Mouse (Mus musculus) layer of hippocampus, adult 9-11 months (tissue): ENCODE results near the gene Lpar1.
A peak's percentile ranks its signal among the peaks of the same experiment; 100 is the strongest.

Experiments
- DNase-seq: peaks from one replicate; pipeline ENCODE4 v3.0.0; 2022

Lpar1 gene

DNA sequence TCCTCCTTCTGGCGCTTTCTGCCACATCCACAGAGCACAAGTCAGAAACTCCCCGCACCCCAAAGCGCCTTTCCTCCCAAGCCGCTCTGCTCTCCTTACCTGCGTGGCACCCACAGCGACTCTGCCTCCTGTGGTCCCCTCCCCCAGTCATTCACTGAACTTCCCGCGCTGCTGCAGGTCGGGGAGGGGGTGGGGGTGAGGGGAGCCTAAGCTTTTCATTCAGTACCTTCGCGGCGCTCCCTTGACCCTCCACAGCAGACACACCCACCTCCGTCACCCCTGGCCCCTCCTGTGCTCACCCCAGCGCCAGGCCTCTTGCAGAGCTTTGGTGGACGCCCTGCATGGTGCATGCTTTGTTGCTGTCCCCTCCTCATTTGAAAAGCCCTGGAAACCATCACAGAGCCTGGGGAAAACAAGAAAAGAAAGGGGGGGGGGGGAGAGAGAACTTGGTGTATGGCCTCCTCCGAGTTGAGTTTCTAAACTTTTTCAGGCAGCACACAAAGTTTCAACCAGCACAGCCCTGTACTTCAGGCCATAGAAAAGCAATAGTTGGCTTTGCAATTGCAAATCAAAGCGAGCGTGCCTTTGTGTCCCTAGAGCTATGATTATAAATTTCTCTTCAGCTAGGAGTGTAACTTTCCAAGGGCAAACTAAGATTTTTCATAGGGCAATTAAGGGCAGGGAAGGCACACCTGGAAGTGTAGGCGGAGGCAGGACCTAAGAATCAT lies at the start of gene Lpar1:
Lpar1 (minus strand) TSS at position 268 of the 728 bp plus-strand sequence.
- no peak for DNase-seq

DNA sequence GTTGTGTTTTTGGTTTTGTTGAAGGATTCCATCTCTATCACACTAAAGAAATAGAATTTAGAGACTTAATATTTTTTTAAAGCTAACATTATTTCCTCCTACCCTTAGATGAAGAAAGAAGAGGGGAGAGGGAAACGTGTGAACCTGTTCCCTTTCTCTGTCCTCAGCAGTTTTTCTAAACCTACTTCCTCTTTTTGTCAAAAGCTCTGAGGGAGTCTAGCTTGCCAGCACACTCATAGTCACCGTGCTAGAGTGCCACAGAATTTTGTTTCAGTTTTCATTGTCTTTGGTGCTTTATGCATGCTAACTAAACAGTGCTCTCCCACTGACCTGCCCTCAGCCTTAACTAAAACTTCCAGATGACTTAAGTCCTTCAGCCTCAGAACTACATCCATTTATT lies 32.2 kb upstream of the Lpar1 start:
- no peak for DNase-seq

DNA sequence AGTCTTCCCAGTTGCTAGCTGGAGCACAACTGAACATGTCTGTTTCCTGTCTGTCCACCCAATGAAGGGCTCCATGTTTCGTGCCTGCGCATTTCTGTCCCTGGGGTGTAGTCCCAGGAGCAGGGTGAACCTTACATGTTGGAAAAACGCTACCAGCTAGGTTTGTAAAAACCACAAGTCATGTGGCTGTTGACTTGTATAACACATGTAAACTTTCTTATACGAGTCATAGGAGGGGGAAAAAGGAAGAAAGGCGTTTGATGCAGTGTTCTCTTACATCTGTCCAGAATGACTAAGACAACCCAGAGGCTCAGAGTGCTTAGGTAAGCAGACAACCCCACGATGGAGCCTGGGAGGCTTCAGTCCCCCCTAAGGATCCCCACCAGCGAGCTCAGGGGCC lies 27.5 kb upstream of the Lpar1 start:
- no peak for DNase-seq

DNA sequence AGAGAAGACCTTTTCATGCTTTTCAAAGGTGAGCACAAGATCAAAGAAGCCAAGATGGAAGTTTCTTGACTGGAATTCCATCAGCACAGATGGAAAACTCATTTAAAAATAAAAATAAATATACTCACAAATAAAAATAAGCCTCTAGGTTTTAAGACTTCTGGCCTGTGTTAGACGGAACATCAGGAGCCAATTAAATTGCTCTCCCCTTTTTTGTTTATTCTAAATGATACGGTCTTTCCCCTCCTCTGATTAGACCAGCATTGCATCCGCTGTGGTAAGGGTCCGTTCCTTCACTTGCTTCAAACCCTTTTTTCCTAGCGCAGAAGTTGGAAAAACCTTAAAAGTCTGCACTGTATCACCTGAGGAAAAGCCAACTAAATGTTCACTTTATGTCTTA lies 26.8 kb upstream of the Lpar1 start:
- no peak for DNase-seq

DNA sequence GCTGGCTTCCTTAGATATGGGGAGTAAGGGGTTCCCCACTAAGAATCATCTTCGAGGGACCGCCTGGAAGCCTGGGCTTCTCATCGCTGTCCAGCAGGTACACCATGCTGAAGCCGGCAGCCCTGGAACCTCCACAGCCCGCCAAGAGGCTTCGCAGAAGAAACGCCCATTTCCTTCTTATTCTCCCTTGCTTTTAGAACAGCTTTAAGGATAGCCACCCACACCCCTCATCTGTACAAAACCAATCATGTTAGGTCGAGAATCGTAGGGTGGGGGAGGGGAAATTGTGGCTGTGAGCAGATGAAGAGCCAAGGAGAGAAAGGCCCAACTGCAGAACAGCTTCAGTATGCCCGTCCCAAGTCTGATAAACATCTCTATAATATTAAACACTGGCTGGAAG lies 26.4 kb upstream of the Lpar1 start:
- no peak for DNase-seq

DNA sequence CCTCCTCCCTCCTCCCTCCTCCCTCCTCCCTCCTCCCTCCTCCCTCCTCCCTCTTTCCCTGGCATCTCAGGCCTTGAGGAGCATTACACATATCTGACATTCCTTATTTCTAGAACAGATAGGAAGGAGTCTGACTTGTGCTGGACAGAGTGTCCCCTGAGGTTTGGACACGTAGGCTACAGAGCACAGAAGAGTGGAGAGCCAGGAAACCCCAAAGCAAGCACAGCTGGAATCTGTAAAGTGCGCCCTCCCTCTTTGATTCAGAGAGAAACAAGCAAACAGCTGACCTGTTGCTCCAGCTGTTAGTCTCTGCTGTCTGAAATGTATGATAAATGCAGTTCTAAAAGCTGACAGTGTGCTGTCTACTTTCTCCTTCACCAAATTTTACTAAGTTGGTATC lies 24.8 kb upstream of the Lpar1 start:
- DNase-seq: no peak

DNA sequence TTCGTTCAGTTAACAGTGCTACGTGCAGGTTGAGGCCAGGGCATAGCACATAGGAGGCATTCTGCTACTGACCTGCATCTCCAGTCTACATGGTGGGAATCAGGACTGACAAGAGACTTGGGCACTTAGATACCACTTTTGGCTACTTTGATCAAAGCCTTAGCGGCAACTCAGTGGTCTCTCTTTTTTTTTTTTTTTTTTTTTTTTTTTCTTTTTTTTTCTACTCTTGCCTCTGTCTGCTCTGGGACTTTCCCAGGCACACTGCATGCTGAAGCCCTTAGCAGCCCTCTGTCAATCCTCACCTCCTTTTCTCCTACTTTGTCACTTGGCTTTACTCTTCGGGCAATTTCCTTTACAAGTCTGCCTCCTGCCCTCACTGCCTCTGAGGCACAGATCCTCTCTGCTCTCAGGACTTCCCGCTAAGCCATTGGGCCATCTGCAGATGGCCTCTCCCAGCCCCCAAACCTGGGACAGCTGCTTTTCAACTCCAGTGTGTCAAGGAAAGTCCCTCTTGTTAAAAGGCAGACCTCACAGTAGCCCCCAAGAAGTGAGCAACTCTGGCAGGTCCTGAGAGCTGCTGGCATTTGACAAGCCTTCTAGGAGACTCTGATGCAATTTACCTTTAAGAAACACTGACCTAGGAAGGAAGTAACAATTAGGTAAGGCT lies 23.8 kb upstream of the Lpar1 start:
- no peak for DNase-seq

DNA sequence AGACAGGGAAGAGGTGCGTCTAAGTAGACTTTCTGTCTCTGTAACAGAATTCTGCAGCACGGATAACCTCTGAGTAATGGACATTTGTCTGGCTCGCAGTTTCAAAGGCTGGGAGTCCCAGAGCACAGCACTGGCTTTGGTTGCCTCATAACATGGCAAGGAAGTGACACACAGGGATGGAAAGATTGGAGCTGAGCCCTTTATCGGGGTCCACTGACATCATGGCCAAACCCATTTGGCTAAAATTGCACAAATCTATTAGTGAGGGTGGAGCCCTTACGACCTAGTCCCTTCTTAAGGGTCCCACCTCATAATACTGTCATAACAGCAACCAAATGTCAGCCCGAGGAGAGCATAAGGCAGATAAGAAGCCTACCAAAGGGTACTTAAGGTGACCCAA lies 22.1 kb upstream of the Lpar1 start:
- DNase-seq: no peak

DNA sequence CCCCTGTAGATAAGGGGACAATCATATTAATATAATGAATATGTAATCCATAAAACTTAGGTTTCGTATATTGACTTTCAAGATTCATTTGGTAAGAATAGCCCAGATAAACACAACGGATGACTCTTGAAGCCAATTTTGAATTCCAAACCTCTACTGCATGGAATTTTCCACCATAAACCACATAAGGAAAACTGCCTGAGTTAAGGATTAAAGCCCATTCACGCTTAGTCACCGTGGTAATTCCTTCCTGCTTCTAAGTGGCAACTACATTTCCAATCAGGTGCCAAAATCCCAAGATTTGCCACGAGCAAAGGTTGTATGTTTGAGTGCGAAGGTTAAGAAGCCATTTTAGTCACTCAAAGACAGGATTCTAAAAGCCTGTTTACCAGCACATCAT lies 20.3 kb upstream of the Lpar1 start:
- DNase-seq: no peak

DNA sequence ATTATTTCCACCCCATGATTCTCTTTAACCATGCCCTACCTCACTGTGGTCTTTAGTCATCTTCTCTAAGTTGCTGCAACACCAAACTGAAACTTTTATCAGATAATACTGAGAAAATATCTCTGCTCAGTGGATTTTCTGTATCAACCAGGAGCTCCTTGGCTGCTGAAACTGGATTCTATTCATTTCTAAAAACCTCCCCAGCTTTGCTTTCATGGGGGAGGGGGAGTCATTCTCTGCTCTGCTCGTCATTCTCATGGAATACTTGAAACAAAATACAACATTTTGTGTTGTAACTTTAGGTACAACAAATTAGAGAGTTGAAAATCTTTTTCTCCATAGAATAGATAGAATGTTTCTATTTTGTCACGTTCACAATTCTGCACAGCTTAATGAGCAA lies 18.7 kb upstream of the Lpar1 start:
- DNase-seq: no peak

DNA sequence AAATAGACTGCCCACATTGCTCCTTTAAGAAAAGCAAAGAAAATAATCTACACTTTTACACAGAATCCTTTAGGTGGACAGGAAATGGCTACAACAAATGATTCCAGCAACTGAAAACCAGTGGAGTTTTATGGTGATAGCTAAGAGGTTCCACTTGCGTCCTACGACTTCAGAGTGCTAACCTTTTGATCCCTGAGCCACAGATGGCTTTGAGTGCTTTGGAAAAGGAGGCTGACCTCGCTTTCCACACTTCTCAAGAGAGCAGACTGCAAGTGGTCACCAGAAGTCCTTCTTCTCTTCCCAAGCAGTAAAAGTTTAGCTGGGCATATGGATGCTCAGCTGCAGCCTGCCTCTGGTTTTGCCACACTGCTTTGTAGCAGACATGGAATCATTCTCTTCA lies 18.0 kb upstream of the Lpar1 start:
- no peak for DNase-seq

DNA sequence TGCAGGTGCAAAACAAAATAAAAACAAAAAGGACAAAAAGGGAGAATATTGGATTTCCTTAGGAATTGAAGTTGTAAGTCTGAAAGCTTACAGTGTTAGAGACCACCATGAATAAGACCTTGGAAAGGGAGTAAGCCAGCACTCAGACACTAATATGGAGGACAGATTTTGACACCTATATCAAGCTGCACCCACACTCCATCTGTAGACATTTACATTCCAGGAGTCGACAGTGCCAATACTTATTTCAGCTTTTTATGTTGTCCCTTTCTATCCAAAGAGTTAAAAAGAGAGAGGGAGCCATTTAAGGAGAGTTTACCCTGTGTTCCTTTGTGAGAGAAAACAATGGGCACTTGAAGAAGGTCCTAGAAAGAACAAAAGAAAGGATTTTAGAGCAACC lies 17.5 kb upstream of the Lpar1 start:
- no peak for DNase-seq

DNA sequence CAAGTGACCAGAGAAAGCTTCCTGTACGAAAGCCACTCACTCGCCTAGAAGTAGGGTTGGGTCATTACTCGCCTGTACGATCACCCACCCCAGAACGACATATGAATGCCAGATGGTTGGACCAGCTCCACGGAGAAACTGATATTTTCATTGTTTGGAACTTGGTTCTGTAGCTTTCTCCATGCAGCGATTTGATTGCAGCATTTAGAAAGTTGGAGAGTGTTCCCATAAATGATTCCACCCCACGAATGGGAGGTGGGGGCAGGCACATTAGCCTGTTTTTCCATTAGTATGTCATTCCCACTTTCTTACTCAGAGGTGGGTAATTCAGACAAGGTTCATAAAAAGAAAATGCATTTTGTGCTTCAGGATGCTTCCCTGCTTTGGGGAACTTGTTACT lies 14.8 kb upstream of the Lpar1 start:
- DNase-seq: peak; percentile 13

DNA sequence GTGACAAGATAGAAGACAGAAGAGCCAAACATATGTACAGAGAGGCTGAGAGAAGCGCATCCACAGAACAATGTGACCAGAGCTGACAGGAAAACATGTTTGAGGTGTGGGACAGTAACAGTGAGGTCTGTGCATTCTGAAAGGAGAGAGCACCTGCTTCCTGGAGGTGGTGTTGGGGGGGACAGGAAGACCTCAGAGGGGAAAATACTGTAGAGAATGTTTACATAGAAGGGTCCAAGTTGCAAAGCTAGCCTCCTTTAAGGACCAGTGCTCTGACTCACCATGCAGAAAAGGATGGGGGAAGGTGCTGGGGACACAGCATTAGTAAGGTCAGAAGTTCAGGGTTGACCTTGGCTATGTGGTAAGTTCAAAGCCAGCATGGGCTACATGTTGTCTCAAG lies 9.1 kb upstream of the Lpar1 start:
- DNase-seq: no peak

DNA sequence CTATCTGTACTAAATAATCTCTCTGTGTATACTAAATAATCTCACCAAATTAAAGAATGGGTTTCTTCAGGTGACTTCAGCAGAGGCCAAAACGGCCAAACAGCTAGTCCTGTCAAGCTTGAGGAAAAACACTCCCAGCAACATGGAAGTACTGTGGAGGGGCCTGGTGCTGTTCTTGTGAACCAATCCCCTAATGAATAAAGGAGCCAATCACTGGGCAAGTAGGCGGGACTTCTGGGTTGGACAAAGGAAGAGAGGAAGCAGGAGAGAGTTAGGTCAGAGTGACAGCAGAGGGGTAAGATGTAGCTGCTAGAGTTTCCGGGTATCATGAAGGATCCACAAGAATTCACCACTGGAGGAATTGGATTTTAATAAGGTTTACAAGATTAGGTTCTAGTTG lies 3.3 kb upstream of the Lpar1 start:
- DNase-seq: no peak

DNA sequence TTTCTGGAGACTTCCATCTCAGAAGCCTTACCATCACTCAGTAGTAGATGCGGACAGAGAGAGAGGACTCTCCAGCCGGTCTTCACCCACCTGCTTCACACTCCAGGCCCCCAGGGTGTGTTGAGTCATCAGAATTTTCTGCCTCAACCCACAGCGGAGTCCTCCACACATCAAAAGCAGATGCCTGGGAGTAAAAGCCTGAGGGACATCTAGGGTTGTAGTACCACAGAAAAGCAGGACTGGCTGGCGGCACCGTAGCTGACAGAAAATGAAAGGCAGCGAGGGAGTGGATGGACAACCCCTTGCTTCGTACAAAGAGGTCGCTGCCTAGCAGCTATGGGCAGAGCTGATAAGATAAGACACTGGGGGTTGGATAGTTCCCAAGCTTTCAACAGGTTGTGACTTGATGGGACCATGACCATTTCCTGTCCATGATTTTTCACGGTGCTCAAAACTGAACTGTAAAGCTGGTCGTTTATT lies 701 bp upstream of the Lpar1 start:
- no peak for DNase-seq

DNA sequence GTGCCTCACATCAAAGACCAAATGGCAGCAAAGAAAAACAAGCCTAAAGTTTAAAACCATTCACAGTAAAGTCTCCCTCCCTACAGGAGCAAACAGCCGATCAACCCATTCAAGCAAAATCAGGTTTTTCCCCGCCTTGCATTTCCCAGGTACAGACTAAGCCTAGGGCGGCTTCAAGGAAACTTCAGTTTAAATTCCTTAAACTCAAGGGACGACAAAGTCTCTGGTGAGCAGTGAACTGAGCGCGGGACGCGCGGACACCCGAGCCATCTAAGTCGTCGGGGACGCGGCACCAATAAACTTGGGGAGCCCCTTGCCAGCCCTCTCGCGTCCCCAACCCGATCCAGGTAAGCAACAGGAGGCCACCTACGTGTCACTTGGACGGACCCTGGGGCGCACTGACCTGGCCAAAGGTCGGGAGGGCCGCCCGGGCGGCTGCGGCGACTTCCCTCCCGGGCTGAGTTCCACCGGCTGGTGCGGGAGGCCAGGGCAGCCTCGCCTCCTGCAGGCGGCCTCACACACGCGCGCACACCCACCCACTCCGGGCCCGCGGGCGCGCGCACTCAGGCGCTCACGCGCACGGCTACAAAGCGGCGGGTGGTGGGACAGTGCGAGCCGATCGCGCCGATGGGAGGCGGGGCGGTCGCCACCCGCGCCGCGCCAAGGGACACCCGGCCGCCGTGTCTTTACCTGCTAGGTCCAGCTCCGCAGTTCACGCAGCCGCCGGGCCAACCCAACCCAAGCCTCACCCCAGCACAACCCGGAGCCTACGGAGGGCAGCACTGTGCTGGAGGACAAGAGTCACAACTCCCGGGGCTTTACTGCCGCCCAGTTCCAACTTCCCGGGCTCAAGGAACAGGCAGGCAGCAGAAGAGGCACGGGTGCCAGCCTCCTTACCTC lies 717 bp downstream of the Lpar1 start:
- DNase-seq: peak; percentile 47

DNA sequence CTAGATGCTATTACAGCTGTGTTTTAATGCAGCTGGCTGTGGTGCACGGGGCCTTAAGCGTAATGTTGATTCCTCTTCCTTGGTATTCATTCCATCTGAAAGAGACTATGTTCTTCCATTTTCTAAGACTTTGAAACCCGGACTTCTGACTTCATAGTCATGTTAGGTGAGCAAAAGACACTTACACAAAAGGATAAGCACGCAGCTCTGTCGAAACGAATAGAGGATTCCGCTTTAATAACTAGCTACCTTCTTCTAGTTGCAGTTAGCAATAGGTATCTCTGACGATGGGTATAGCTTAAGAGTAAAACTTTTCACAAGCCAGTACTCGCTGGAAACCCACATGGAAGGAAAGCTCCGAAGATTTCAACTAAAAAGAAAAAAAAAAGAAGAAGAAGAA lies 1.5 kb downstream of the Lpar1 start:
- no peak for DNase-seq

DNA sequence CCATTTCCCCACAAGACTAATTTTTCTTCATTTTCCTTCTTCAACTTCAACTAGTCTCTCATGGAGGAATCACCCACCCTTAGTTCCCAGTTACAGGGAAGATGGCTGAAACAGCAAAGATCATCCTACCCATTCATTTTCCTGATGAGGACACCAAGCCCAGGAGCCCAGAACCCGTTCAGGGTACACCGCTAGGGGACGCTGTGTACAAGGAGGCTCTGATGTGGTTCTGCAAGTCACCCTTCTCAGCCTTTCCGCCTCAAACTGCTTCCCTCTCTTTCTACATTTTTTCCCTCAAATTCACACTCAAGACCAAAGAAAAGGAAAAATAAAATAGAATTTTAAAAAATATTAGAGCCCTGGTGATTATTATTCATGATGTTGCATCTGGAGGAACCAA lies 1.9 kb downstream of the Lpar1 start:
- peak; percentile 29 for DNase-seq

DNA sequence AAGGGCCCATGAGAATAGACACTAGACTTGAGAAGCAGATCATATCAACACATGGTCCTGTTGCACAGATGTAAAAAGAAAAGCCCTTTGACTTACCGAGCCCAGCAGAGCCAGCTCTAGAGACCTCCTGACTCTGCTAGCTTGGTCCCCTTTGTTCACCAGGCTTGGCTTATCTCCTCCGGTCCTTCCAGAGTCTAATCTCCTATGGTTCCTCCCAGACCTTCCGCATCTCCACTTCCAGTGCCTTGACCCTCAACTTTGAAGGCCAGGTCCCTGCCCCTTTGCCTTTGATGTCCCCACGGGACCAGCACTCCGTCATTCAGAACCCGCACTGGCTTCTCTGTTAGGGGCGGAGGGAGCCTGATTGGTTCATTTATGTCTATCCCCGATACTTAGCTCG lies 6.0 kb downstream of the Lpar1 start:
- no peak for DNase-seq

DNA sequence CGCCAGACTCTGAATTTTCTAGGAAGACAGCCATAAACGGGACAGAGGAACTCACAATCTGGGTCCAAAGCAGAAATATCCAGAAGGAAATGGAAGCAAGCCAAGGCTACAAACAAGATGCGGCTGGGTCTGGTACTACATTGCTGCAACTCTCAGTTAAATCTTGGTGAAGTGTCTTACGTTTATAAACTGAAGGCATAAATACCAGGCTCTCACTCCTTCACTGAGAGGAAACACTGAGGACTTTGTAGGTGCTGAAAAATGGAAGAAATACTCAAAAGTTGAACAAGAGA lies 6.5 kb downstream of the Lpar1 start:
- peak; percentile 6 for DNase-seq

DNA sequence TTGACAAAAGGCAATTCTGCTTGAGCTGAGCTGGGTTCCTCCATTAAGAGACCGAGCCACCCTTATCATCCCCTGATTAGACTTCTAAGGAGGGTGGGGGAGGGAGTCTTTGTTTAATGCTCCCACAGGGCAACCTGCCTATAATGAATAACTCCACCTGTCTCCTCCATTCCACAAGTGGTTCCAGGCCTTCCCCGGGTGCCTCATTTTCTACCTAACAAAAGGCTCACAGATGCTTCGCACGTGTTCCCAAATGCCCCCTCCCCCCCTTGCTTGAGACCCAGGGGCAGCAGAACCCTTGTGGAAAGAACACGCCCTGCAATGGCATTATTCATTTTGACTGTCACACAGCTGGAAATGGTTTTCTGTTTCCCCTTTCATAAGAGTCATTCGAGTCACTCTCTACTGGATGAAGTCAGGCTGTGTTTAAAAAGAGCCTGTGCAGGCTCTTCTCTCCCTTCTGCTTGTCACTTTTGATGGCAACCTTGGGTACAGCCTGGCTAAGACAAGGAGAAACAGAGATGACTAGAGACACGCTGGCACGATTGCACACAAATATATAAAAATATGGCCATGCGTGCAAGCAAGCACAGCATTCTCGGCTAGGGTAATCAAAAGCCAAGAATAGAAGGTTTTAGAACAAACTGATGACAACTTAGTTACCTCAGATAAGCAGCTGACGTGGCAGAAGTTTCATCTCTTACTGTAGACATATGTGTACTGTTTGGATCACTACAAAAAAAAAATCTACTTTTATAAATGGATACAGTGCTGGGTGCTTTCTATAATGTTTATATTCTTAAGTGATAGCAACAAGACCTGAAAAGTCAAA lies 7.0 kb downstream of the Lpar1 start:
- DNase-seq: no peak

DNA sequence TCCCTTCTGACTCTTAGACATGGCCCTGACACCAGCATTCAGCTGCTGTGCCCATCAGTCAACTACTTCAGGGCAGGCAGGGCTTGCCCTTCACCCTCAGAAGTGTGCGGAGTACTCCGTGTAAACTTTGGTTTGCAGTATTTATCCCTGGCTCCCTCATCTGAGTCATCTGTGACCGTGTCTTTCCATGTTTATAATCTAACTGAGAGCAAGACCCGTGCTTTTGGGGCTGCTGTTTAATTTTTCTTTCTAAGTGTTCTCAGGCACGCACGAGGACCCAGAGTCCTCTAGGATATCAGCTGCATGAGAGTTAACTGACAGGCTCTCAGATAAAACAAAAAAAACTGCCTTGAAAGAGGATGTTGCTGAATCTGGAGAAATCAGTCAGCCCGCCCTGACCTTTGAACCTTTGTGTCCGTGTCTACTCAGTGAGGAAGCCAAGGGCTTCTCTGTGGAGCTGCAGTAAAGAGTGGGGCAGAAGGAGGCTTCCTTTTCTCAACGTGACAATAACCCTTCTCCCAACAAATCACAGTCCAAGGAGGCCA lies 7.7 kb downstream of the Lpar1 start:
- no peak for DNase-seq
